Mouse (Mus musculus) 3T3-L1 (cell line): ENCODE measurements at regions not wholly inside any gene's neighbourhood (a gene's known extent, or its start where the extent isn't known, plus 50 kb on each side); places are given as distances from the start of the nearest gene placed in this dataset.

Experiments
- DNase-seq: peaks from one replicate; pipeline ENCODE4 v3.0.0-alpha.2; 2015; ENCODE audit warnings: low read depth, low spot score

GRCm38 (mm10) chr13:94707371-94708280, 81.1 kb upstream of the Tbca start:
- no peak for DNase-seq

DNA sequence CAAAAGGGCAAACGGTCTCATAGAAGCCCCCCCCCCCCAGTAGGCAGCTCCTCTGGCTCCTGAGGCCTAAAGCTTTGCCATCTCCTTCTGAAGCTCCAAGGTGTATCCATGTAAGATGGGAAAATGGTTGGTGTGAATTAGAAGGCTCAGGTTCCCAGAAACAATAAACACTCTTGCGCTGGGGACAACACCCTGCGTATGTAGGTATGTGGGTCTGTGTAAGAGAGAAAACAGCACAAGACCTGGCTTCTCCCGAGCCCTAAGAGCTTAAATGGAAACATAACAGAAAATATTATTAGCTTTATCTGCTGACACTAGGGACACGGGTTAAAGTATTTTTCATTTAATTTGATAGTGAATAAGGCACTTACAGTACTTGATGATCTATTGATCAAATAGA, 79.9 kb upstream of the Tbca start:
- DNase-seq: no peak

DNA sequence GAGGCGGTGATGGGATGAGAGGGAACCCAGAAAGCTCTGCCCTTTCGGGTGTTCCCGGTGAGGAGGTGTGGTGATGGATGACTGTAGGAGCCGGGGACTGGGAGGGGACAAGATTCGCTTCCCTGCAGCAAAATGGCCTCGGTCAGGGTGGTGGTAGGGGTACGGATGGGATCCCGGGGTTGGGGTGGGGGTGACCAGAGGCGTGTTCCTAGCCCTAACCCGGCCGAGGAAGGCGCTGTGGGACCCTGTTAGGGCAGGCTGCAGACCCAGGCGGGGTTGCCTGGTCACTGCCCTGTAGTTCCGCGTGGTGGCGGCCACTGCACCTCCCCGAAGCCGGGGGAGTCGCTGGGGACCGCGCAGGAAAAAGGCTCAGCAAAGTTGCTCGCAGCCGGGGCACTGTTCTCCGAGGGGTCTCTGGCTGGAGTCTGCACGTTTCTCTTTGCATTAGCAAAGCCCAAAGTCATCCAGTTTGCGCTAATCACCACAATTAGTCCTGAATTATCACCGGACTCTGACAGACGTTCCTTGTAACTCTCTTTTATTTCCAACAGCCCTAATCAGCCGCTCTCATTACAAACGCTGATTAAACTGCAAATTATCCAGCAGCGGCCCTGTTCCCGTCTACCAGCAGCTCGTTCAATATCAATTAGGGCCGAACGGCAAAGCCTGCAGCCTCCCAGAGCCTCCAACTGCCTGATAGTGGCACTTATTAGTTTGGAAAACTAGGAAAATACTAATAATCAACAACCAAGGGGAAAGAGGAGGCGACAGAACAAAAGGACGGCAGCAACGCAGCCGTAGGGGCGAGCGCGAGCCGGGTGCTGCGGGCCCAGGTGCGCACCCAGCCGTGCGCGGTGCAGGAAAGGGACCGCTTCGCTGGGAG, 78.8 kb upstream of the Tbca start:
- DNase-seq: no peak

DNA sequence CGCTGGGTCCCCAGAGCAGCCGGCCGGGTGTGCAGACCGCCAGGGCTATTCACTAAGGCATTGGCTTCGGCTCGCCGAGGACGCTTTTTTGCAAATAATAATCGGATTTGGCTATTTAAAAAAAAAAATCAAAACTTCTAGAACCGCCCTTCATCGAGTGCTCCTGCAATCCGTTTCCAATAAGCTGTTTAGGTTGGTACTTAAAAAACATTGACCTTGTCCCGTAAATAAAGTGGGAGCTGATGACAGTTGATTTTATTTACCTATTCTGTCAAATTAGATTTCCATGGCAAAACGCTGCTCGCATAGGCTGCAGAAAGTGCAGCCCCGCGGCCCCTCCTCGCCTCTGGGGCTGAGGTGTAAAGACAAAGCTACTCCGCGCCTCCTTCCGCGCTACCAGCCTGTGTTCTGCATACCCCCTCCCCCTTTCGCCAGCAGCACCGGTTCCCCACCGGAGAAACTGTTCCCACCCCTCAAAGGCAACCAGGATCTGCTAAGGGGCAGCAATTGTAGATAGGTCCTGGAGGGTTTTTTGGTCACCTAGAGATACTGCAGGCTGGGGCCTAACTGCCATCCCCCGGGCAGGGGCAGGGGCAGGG, 78.0 kb upstream of the Tbca start:
- no peak for DNase-seq

DNA sequence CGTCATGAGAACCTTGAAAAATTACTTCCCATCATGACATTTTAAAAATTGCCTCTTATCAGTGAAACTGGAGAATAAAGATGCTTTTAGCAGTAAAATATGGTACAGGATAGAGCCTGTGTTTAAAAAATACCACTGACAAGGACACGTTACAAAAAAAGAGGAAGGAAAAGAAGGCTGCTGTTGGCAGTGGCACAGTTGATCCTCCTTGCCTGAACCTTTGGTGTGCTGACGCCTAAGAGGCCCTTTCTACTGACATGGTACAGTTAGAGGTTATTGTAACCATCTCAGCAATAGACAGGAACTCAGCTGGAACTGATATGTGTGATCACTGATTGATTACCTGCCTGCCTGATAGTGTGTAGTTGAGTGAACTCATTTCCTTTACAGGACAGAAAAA, 75.3 kb upstream of the Tbca start:
- DNase-seq: no peak

DNA sequence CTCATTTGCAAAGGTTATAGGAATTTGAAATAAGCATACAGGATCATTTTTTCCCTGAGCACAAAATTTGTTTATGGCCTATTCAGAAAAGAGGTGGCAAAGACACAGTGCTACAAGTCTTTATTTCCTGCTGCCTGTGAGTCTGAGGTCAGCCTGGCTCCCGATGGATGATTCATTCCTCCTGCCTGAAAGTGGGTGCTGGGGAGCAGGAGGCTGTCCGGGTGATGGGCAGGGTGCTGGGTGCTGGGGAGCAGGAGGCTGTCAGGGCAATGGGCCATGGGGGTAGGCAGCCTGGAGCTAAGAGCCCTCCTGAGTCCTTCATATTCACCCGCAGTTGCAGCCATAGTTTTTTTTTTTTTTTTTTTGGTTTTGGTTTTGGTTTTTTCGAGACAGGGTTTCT, 67.1 kb upstream of the Tbca start:
- DNase-seq: peak; percentile 8
